Mouse (Mus musculus) heart, adult 8-10 months (tissue): Measurements from ENCODE around the gene Sema3d. TPM values are rescaled to one million over a fixed set of nuclear protein-coding genes. Genes with fewer than 3 reads are reported as not detected.

Experiments used
- DNase-seq: peaks from one replicate; pipeline ENCODE4 v3.0.0; 2022; ENCODE audit warnings: low spot score
- total RNA-seq, 4 experiments: library from RNA; stranded (reverse); gene quantifications; 2 replicates each; pipeline ENCODE4 v1.2.4; 2022

The Sema3d gene
- total RNA-seq, 4 experiments from 2014 or later, result 3.8 to 5.7 (median 4.6) TPM

DNA sequence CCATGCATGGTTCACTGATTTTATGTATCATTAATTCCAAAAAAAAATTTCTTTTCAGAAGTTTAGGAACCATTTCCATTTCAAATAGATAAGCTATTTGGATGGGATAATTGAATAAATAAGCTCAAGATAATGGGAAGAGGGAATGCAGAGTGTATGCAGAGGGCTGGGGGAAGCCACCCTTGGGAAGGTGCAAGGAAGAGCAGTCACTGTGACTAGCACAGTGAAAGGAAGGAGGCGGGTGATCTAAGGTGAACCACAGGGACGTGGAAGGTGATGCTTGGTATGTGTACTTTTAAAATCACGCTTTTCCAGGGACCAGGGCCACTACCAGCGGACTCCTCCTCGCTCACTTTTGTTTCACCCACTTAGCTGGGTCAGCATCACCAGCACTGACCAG lies 115.9 kb downstream of the Sema3d start:
- DNase-seq, result no peak

GRCm38 (mm10) chr5:12499791-12500504 lies 116.8 kb downstream of the Sema3d start:
- no peak for DNase-seq

- DNase-seq, result no peak
Measured at GRCm38 (mm10) chr5:12512471-12512870, 129.3 kb downstream of the Sema3d start.

DNA sequence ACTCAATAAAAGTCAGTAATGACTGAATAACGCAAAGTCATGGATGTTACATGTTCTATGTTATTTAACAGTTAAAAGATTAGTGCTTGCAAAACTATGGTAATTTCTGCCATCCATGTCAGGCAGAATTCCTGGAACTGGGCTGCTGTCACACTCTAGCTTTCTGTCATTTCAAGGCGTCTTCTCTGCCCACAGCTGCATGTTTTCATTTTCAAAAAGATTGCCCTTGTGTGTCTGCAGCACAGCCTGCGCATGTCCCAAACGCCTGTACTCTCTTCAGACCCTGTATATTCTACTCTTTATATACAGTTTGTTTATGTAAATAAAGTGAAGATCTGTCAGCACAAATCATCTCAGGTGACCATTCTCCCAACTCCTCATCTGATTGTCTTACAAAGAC lies 132.1 kb downstream of the Sema3d start:
- no peak for DNase-seq

- no peak for DNase-seq
Measured at GRCm38 (mm10) chr5:12525235-12525767, 142.1 kb downstream of the Sema3d start.

DNA sequence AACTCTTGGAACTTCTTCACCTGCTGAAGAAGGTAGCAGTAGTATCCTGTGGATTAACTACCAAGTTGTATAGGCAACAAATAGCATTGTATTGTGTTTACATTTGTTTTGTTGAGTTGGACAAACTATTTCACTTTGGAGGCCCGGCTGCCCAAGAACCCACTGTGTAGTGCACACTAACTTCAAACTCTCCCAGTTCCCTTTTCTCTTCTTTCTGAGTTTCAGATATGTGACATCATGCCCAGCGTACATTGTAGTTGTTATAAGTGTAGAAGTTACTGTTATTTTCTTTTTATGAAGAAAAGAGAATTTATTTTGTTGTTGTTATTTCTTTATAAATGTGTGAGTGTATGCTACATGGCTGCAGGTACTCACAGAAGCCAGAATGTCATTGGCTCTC lies 145.4 kb downstream of the Sema3d start:
- DNase-seq, result no peak

DNA sequence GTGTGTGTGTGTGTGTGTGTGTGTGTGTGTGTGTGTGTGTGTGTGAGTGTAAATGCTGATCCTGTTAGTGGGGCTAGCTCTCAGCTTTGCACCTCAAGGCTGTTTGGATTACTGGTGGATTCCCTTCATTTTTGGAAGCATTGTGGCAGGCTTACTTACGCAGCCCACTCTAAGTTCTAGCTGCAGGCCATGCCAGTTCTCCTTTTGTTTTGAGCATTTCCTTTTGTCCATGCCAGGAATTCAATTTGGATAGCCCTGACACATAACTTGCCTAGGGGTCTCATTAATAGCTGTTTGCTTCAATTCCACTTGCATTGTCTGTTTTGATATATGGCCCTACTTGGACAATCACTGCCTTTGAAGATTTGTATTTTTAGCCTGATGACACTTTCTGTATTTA lies 146.6 kb downstream of the Sema3d start:
- no peak for DNase-seq

GRCm38 (mm10) chr5:12541268-12541667 lies 158.1 kb downstream of the Sema3d start:
- DNase-seq, result peak; percentile 16

GRCm38 (mm10) chr5:12549046-12549669 lies 166.0 kb downstream of the Sema3d start:
- no peak for DNase-seq

GRCm38 (mm10) chr5:12555401-12555800 lies 172.2 kb downstream of the Sema3d start:
- no peak for DNase-seq

DNA sequence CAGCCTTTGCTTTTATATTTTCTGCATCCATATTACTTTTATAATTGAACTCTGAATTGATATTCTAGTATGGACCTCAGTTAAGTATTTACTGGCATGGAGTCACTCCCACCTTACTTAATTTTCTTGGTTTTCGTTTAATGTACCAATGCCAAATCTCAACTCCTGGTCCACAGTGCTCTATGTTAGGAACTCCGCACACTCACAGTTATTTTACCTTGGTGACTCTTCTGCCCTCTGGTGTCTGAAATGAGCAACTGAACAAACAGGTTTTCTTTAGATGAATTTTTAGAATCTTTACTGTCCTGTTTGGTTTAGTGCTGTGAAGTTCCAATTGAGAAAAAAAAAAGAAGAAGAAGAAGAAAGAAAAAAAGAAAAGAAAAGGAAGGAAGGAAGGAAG lies 174.7 kb downstream of the Sema3d start:
- DNase-seq, result no peak

- DNase-seq, result no peak
Measured at GRCm38 (mm10) chr5:12561740-12562139, 178.6 kb downstream of the Sema3d start.

GRCm38 (mm10) chr5:12562204-12562603 lies 179.0 kb downstream of the Sema3d start:
- DNase-seq, result peak; percentile 23

DNA sequence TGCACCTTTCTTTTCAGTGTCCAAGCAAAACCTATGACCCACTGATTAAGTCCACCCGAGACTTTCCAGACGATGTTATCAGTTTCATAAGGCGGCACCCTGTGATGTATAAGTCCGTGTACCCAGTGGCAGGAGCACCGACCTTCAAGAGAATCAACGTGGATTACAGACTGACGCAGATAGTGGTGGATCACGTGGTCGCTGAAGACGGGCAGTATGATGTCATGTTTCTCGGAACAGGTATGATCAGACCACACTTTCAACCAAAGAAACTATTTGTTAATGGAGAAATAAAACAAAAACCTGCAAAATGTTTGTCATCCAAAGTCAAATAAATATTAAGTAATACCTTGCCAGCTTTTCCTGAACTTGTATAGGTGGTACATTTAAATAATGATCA lies 179.9 kb downstream of the Sema3d start:
- DNase-seq, result no peak

- DNase-seq, result no peak
Measured at GRCm38 (mm10) chr5:12564602-12565220, 181.5 kb downstream of the Sema3d start.

- no peak for DNase-seq
Measured at GRCm38 (mm10) chr5:12566568-12566967, 183.4 kb downstream of the Sema3d start.

DNA sequence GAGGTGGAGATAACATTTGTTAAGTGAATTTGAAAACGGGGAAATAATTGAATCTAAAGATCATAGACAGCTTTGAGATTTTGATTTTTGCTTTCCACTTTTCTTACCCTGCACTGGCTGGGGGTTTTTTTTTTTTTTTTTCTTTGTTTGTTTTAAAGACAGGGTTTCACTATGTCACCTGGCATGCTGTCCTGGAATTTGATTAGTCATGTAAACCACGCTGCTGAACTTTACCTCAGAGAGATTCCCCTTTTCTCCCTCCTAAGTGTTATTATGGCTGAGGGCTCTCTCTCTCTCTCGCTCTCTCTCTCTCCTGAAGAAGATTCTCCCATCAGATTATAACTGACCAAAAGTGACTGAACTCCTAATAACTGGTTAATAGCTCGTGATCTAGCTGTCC lies 191.4 kb downstream of the Sema3d start:
- no peak for DNase-seq

DNA sequence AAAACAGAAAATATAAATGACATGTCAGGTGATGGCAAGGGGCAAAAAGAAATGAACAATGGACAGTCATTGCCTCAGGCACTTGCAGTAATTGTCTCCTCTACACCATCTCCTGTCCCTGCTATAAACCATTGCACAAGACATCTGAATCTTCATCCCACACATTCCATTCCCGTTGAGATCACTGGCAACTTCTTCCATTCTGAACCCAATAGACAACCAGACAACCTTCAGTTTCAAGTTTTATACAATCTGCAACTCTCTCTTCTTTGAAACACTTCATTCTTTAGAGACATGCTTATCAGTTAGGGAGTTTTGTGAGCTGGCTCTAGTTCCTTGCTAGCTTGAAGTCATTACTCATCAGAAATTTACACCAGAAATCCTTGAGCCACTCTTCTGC lies 192.1 kb downstream of the Sema3d start:
- DNase-seq, result no peak

- no peak for DNase-seq
Measured at GRCm38 (mm10) chr5:12579752-12580151, 196.6 kb downstream of the Sema3d start.

DNA sequence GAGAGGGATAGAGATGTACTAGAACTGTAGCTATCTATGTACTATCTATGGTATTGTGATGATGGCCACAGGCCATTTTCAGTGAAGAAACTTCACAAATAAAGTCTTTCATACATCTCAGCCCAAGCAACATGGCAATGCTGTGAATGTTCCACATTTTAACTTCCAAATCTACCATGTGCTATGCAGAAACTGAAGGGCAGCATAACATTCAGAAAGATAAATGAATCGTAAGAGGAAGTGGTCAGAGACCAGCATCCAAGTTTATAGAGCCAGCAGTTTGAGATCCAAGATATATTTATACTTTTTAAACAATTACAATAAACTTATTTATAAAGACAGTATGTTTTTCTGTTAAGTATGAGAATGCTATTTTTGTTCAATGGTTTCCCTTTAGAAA lies 199.4 kb downstream of the Sema3d start:
- no peak for DNase-seq

- DNase-seq, result no peak
Measured at GRCm38 (mm10) chr5:12583293-12583834, 200.2 kb downstream of the Sema3d start.

DNA sequence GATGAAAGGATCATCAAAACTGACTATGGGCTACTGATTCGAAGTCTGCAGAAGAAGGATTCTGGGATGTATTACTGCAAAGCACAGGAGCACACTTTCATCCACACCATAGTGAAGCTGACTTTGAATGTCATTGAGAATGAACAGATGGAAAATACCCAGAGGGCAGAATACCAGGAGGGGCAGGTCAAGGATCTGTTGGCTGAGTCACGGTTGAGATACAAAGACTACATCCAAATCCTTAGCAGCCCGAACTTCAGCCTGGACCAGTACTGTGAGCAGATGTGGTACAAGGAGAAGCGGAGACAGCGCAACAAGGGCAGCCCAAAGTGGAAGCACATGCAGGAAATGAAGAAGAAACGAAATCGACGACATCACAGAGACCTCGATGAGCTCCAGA lies 201.7 kb downstream of the Sema3d start:
- DNase-seq, result no peak
